Comparison of ENCODE assay signal across 9 mouse cellular contexts in the genomic region with DNA sequence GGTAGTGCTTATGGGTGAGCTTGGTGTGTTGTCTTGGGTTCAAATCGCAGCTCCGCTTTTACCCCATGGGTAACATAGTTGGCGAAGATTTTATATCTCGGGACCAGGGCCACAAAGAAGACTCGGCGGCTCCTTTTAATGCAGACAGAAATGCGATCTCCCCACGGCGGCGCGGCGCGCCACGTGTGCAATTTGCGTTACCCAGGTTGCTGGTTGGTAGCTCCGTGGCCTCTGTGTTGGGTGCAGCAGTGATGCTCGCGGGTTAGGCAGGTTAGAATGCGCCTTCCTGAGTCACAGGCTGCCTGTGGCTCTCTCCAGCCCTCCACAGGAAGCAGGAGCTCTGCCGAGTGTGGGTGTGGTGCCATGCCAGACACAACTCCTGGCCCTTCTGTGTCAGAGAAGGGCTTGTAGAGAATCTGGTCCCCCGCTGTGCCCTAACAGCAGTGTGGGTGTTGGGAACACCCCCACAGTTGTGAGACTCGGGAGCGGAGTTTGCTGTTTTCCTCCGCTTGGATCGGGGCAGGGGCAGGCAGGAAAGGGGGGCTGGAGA. TPM values are rescaled to one million over a fixed set of nuclear protein-coding genes. Genes with fewer than 3 reads are reported as not detected.
DNase-seq lines count a peak whose midpoint lies in the region; ATAC-seq lines count a peak whose summit lies in the region.
"Had no signal": no experiment of that assay in that cellular context is flagged by ENCODE, and none has a peak within 500 bp of the region (broad histone marks: within the 10 kb centered on the region; RNA-seq: fewer than 3 reads in every experiment).

No protein-coding gene starts in this region.

- no peak for ATAC-seq in heart, embryonic 14.5 days (ENCODE audit: insufficient number of reproducible peaks, insufficient read depth, low FRiP score, low read depth)
- ATAC-seq in hindbrain, embryonic 14.5 days (ENCODE audit: low FRiP score): no peak
- no peak for ATAC-seq in midbrain, embryonic 15.5 days (replicated peaks)

- H3K4me2 ChIP-seq in heart, embryonic 14.5 days (ENCODE audit: low read length): peak overlapping the region; percentile 83
- peak overlapping the region; percentile 66 for H3K4me2 ChIP-seq in hindbrain, embryonic 14.5 days (replicated peaks)
- H3K4me2 ChIP-seq in midbrain, embryonic 15.5 days: peak overlapping the region; percentile 62

- peak overlapping the region; percentile 27 to 41 for H3K4me3 ChIP-seq in heart, embryonic 14.5 days (ENCODE audit: control insufficient read depth in 1 of 2, insufficient read depth in 1 of 2, low read depth in 1 of 2, low read length in 2 of 2)
- H3K4me3 ChIP-seq in hindbrain, embryonic 14.5 days (replicated peaks; ENCODE audit: low read length): peak overlapping the region; percentile 33
- H3K4me3 ChIP-seq in midbrain, embryonic 15.5 days: peak overlapping the region; percentile 36

- no peaks in the 10 kb centered on the region for H3K36me3 ChIP-seq in heart, embryonic 14.5 days (ENCODE audit: control insufficient read depth, insufficient read depth, low read length)
- no peaks in the 10 kb centered on the region for H3K36me3 ChIP-seq in hindbrain, embryonic 14.5 days (replicated peaks; ENCODE audit: control insufficient read depth, insufficient read depth)
- no peaks in the 10 kb centered on the region for H3K36me3 ChIP-seq in midbrain, embryonic 15.5 days (replicated peaks)
- H3K36me3 ChIP-seq: G1E had no signal

- peaks cover 33% of the 10 kb centered on the region for H3K27me3 ChIP-seq in heart, embryonic 14.5 days (ENCODE audit: control insufficient read depth, insufficient read depth, low read length)
- peaks cover 34% of the 10 kb centered on the region for H3K27me3 ChIP-seq in hindbrain, embryonic 14.5 days (ENCODE audit: control insufficient read depth, insufficient read depth, low read length)
- H3K27me3 ChIP-seq in midbrain, embryonic 15.5 days (replicated peaks): peaks cover 22% of the 10 kb centered on the region

- 11% methylated on average over 25 of the region's 25 CpGs for WGBS in heart, embryonic 14.5 days
- 8% methylated on average over 25 of the region's 25 CpGs for WGBS in hindbrain, embryonic 14.5 days
- 6% methylated on average over 25 of the region's 25 CpGs for WGBS in midbrain, embryonic 15.5 days

- intact Hi-C loops in heart, postnatal 10 days (cut with DNase I): loop anchor here (2.0 to 5.0 kb wide), 2 partner anchors 21 to 52 kb away; no protein-coding TSS in a partner anchor

- peak overlapping the region; percentile 65 for H3K9ac ChIP-seq in heart, embryonic 14.5 days (ENCODE audit: low read length)
- peak overlapping the region; percentile 41; the same call in 1 of the 2 replicates for H3K9ac ChIP-seq in hindbrain, embryonic 14.5 days
- H3K9ac ChIP-seq in midbrain, embryonic 15.5 days: no peak overlapping the region

- peaks cover 11% of the 10 kb centered on the region for H3K9me3 ChIP-seq in heart, embryonic 14.5 days (ENCODE audit: control insufficient read depth, low read length)
- no peaks in the 10 kb centered on the region for H3K9me3 ChIP-seq in hindbrain, embryonic 14.5 days (ENCODE audit: control insufficient read depth, low read length)
- H3K9me3 ChIP-seq in midbrain, embryonic 15.5 days: no peaks in the 10 kb centered on the region

- no peak for DNase-seq in heart, postnatal 10 days
- peak; percentile 86 for DNase-seq in ZHBTc4 (ENCODE audit: low read depth, low spot score)
- DNase-seq in hindbrain, embryonic 14.5 days (ENCODE audit: low spot score): no peak
- DNase-seq in thymus, postnatal 36 days: no peak
- DNase-seq in urinary bladder, postnatal 14 days (ENCODE audit: low spot score): no peak
- DNase-seq in cerebellum, postnatal 36 days: no peak

- H3K27ac ChIP-seq in heart, embryonic 14.5 days (replicated peaks in 1 of 2; ENCODE audit: control insufficient read depth in 1 of 2, insufficient read depth in 1 of 2, low read depth in 2 of 2, low read length in 2 of 2): no peak overlapping the region
- H3K27ac ChIP-seq in hindbrain, embryonic 14.5 days: no peak overlapping the region
- no peak overlapping the region for H3K27ac ChIP-seq in midbrain, embryonic 15.5 days

- peaks cover 30 to 33% of the 10 kb centered on the region in 2 experiments for H3K4me1 ChIP-seq in heart, embryonic 14.5 days (ENCODE audit: control insufficient read depth in 2 of 2, insufficient read depth in 2 of 2, low read length in 2 of 2)
- H3K4me1 ChIP-seq in hindbrain, embryonic 14.5 days (replicated peaks; ENCODE audit: control insufficient read depth, insufficient read depth, low read length): peaks cover 13% of the 10 kb centered on the region
- peaks cover 22% of the 10 kb centered on the region for H3K4me1 ChIP-seq in midbrain, embryonic 15.5 days

RNA-seq across cellular contexts. Expression of a gene that starts 0.8 kb away (rescaled TPM):
- polyA plus RNA-seq in heart, embryonic 14.5 days (2014; fragmentation: Nextera tagmentation; extraction: Ambion mirVana): 0.08 and 0.15 TPM in 2 replicates
- 1 to 10 TPM; 1.2 to 2.2 TPM for total RNA-seq in heart, postnatal 10 days (2021)
- polyA plus RNA-seq in hindbrain, embryonic 14.5 days (2014; fragmentation: Nextera tagmentation; extraction: Ambion mirVana): 0.47 and 0.75 TPM in 2 replicates
- 1.9 TPM in 2 replicates for polyA plus RNA-seq in midbrain, embryonic 15.5 days (2015; fragmentation: Nextera tagmentation; extraction: Ambion mirVana)

RNA-seq across cellular contexts. Expression of a gene that starts 39.1 kb away (rescaled TPM):
- 0.15 TPM in 1 of 2 replicates, not detected in the other for polyA plus RNA-seq in heart, embryonic 14.5 days (2014; fragmentation: Nextera tagmentation; extraction: Ambion mirVana)
- total RNA-seq in heart, postnatal 10 days (2021): not detected
- 0.33 TPM in 1 of 2 replicates, not detected in the other for polyA plus RNA-seq in hindbrain, embryonic 14.5 days (2014; fragmentation: Nextera tagmentation; extraction: Ambion mirVana)
- polyA plus RNA-seq in midbrain, embryonic 15.5 days (2015; fragmentation: Nextera tagmentation; extraction: Ambion mirVana): 0.19 TPM in 1 of 2 replicates, not detected in the other
- total RNA-seq: G1E had no signal
- polyA plus RNA-seq: G1E had no signal
